Mouse (Mus musculus) heart, postnatal 10 days (tissue): ENCODE data around the gene Olfr1410. TPM values are rescaled to one million over a fixed set of nuclear protein-coding genes. Genes with fewer than 3 reads are reported as not detected.

Experiments used
- DNase-seq, 2 experiments: peaks; one replicate each; pipeline ENCODE4 v3.0.0; 2021
- intact Hi-C: fragments of 180-260 bp; cut with DNase I; formaldehyde crosslinking; loops from one replicate; pipeline ENCODE4 v1.15.1; 2025
- total RNA-seq, 2 experiments: library from RNA; stranded (reverse); gene quantifications; 2 replicates each; pipeline ENCODE4 v1.2.3; 2021

Olfr1410 gene
- total RNA-seq, 2 experiments from 2014 or later, result not detected

DNA sequence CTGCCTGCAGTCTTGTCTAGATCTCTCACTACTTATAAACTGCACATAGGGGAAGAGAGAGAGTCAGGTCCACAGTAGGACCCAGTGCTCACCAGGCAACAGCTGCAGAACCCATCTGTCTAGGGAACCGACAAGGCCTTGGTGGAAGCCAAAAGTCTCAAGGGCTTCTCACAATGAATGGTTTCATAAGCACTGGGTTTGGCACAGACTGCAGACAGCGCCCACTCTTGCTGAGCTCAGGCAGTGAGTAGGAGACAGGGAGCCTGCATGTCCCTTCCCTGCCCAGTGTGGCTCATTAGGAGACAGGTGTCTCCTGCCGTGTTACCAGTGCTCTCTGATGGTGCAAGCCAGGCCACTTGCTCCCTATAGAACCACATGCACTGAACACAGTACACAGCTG, 32.6 kb downstream of the Olfr1410 start:
- intact Hi-C loops, result no loop called here
- no peak for DNase-seq

DNA sequence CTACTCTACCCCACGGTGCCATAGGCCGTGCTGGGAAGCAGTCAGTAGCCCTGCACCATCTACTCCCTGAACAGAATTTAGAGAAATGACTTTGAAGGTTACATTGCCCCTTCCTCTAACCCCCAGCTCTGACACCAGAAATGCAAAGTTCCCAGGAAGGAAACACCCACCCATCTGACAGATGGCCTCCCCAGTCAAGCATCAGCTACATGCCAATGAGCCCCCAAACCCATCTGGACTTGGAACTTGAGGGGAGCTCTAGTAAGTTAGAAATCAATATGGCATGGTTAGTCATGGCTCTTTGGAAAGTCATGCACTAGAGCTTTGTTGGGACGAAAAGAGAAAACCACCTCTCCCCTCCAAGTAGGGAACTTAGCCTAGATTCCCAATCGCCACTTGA, 33.2 kb downstream of the Olfr1410 start:
- intact Hi-C loops, result no loop called here
- no peak for DNase-seq

DNA sequence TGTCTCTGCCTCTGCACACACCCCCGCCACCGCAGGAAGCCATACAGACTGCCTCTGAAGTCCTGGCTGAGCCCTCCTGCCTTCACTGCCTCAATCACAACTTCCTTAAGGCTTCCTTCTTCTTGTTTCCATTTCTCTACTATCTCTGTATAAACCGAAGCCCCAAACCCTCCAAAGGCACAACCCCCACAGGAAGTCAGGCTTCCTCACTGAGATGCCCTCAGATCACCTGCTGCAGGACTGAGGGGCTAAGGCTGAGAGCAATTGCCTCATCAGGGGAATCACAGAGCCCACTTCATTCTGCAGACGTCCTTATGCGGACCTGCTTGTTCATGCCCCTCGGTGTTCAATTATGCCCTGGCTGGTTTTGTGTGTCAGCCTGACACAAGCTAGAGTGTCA, 34.8 kb downstream of the Olfr1410 start:
- intact Hi-C loops, result no loop called here
- DNase-seq, result no peak

DNA sequence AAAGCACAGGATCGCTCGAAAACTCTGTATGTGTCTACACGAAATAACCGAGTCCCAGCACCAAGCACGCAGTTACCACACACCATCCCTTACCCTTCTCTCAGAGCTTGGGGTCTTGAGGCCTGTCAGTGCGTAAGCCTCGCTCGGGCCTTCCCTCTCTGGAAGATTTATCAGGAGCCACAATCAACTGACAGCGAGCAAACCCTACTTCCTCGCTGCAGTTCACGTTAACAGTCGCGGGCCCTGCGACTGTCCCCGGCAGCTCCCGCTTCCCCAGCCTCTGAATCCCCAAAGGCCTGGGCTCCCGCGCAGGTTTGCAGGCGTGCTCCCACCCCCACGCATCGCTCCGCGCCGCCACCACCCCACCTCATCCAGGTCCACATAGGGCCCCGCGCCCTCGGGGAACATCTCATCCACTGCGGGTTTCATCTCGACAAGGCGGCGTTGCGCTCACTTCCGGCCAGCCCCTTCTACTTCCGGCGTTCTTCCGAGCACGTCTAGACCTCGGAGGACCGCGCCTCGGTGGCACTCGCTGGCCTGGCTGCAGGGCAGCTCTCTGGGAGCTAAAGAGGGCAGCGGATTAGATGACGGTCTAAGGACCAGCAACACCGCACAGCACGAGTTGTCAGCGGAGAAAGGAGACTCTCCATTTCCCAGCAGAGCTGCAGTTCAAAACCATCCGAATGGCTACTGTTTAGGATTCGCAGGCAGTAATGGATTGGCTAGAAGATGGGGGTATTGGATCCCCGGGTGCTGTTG, 36.1 kb downstream of the Olfr1410 start, which contains the start of gene Cops9:
Cops9 (minus strand) TSS at position 472 of the 759 bp plus-strand sequence.
- intact Hi-C loops, result no loop called here
- peak; percentile 93 to 94 for DNase-seq

DNA sequence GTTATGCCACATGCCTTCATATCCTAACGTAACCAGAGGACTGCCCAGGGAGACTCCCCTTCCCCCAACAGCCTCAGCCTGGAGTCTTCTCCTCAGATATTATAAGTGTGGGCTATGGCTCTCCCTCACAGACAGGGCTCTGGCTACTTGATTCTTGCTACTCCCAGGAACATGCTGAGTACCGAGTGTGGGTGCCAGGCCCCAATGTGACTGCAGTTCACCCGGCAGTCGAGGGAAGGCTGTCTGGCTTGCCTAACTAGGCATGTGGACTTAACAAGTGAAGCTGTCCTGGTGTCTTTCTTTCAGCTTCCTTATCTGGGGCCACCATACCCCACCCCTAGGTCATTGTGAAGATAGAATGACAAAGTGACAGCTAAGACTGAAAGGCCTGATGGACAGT, 38.1 kb downstream of the Olfr1410 start:
- no peak for DNase-seq
- intact Hi-C loops, result no loop called here

DNA sequence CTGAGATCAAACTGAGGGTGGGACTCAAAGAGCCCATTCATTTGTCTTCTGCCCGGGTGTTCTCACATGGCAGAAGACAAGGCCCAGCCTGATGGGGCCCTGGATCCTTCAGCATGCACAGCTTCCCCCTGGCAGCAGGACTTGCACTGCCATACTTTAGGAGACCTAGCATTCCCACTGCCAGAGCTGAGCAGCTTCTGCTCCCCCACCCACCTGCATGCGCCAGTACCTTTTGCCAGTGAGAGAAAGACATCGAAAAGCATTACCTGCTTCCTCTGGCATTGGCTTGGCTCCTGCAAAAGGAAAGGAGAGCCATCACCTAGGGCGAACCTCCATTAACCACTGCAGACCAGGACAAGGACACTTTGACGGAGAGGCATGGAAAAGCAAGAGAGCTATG, 39.3 kb downstream of the Olfr1410 start:
- intact Hi-C loops, result loop anchor here (5.0 kb wide), 2 partner anchors 123 to 252 kb away; no protein-coding TSS in a partner anchor
- DNase-seq, result no peak

DNA sequence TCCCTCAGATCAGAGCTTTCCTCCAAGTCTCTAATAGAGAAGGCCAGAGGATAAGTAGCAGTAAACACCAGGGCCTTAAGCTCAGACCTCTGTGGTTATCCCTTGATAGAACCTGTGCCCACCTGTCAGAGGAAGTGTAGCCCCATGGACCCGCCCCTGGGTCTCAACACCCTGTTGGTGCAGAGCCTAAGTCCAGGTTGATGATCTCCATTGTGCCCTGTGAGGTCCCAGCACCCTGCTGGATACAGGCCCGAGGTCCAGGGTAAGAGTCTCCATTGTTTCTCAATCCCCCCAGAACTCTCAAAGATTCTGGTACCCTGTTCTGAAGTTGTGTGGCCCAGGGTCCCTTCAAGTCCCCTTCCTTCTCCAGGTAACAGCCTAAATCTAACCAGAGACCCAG, 40.5 kb downstream of the Olfr1410 start:
- intact Hi-C loops, result loop anchor here (2.0 to 5.0 kb wide), 3 partner anchors 31 to 251 kb away; no protein-coding TSS in a partner anchor

DNA sequence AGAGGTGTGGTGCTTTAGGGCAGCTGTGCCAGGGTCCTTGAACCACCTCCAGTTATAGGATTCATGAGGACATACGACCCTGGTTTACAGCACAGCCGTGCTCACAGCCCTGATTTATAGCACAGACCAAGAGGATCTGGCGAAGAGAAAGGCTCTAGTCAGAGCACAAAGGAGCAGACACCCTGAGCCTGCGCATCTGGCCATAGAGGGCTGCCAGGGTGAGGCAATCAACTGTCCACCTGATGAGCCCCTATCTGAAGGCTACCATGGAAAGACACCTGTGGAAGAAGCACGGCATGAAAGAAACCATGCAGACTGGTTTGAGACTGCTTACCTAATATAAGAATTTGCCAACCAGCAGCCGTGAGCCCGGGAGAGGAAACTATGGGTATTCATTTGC, 41.0 kb downstream of the Olfr1410 start:
- no peak for DNase-seq
- intact Hi-C loops, result loop anchor here (2.0 to 5.0 kb wide), 3 partner anchors 32 to 251 kb away; no protein-coding TSS in a partner anchor

More for the DNA sequence above, 40.5 kb downstream of the Olfr1410 start:
- DNase-seq, result no peak

DNA sequence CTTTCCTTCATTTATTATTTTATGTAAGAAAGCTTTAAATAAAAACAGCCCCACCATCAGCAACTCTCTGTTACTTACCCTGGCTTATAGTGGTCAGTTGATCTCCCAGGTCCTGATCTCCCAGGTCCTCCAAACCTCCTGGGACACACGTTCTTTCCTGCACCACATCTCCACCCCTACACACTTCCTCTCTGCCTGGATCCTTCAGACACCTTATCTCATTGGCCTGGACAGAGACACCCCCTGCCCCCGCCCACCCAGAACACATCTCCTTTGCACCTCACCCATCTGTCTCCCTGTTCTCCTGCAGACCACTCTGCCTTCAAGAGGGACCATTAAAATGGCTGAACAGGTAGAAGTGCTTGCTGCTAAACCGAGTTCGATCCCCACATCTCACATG, 41.4 kb downstream of the Olfr1410 start:
- intact Hi-C loops, result loop anchor here (2.0 to 5.0 kb wide), 3 partner anchors 32 to 250 kb away; no protein-coding TSS in a partner anchor
- no peak for DNase-seq

DNA sequence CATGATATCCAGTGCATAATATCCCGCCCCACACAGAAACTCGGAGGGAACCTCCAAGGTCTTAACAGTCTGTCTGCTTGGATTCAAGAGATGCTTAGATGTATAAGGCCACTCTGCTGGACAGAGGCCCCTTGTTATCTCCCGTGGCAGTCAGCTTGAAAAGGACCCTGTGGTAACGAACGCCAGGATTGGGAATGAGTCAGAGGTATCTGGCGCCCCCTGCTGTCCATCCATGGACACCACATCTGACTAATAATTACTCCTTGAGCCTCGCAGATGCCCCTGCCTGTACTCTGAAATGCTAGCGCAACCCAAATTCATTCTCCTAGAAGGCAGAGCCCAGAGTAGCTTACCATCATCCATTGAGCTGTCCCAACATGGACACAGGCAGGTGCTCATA, 42.2 kb downstream of the Olfr1410 start:
- peak; percentile 63 to 83 for DNase-seq
- intact Hi-C loops, result loop anchor here (2.0 to 5.0 kb wide), 3 partner anchors 33 to 250 kb away; no protein-coding TSS in a partner anchor

DNA sequence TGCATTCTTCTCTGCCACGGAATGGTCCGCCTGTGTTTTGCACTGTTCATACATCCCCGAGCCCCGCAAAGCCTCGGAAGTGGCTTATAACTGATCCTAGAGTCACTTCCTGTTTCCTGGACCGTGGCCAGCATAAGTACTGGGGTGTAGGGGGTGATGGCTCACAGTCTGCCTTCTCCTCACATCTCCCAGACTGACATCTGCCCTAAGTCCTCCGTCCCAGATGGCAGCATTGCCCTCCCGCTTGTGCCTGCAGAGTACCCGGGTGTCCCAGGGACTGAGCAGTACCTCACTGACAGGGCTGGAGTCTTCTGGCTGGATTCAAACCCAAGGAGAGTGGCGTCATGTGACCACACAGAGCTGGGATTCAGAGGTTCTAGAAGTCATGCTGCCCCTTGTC, 42.6 kb downstream of the Olfr1410 start:
- no peak for DNase-seq
- intact Hi-C loops, result loop anchor here (5.0 kb wide), 2 partner anchors 126 to 249 kb away; no protein-coding TSS in a partner anchor

DNA sequence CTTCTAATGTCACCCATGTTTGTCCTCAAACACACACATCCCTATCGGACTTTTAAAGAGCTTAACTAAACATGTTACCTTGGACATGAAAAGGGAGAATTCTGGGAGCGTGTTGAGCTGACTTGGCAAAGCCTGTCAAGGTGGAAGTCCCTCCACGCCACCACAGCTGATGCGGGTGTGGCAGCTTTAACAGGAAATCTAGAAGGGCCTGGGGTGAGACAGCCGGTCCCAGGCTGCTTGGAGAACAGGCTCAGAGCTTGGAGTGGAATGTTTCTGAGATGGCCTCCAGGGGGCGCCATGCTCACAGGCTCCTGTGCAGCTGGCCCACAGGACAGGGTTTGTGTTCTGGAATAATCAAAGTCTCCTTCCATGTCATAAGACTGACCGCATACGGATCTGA, 43.1 kb downstream of the Olfr1410 start, which contains the start of gene Otos:
Otos (minus strand) TSS at position 169 of the 400 bp plus-strand sequence.
- intact Hi-C loops, result loop anchor here (1.0 to 5.0 kb wide), 3 partner anchors 126 to 249 kb away; no protein-coding TSS in a partner anchor
- peak; percentile 69 to 82 for DNase-seq

DNA sequence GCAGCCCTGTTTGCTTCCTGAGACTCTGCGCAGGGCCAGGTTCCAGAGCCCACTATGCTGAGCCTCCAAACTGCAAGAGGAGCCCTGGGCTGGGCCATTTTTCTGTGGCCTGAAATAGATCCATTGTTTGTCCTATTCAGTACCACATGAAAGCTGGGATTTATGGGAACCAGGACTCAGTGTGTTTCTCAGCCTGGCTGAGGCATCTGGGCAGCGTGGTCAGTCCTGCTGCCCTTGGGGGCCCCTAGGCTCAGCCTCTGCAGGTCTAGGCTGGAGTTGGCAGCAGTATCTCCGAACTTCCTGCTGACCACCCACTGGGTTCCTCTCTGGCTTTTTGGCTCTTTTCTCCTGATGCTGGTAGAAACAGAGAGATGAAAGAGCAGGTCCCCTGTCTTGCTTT, 45.9 kb downstream of the Olfr1410 start:
- intact Hi-C loops, result no loop called here
- no peak for DNase-seq

DNA sequence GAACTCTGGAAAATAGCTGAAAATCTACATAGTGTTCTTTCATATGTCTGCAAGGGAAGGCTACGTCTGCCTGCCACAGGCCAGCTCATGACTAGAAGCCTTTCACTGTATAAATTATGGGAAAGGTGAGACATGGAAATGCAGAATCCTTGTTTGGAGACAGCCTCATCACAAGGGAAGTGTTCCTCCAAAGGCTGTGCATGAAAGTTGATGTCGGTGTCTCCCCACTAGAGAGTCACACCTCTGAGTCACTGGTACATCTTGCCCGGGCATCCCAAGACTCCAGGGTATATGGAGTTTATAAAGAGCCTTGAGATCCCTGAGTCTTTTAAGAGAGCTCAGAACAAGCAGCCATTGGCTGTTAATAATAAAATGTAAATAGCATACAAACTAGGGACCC, 47.6 kb downstream of the Olfr1410 start:
- no peak for DNase-seq
- intact Hi-C loops, result no loop called here

DNA sequence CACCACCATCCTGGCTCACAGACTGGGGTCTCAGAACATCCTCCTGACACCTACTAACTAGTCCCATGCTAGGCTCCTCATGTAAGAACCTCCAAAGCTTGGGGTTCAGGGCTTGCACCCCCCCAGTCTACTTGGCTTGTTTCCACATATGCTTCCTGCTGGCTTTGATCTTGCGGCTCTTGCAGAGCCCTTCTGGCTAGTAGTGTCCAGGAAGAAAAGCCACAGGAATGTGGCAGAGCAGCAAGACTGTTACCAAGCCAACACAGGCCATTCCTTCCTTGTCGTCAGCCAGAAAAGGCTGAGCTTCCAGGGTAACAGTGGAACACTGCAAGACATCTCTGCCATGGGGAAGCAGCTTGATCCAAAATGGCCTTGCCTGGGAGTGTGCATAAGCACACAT, 49.1 kb downstream of the Olfr1410 start:
- DNase-seq, result no peak
- intact Hi-C loops, result no loop called here

DNA sequence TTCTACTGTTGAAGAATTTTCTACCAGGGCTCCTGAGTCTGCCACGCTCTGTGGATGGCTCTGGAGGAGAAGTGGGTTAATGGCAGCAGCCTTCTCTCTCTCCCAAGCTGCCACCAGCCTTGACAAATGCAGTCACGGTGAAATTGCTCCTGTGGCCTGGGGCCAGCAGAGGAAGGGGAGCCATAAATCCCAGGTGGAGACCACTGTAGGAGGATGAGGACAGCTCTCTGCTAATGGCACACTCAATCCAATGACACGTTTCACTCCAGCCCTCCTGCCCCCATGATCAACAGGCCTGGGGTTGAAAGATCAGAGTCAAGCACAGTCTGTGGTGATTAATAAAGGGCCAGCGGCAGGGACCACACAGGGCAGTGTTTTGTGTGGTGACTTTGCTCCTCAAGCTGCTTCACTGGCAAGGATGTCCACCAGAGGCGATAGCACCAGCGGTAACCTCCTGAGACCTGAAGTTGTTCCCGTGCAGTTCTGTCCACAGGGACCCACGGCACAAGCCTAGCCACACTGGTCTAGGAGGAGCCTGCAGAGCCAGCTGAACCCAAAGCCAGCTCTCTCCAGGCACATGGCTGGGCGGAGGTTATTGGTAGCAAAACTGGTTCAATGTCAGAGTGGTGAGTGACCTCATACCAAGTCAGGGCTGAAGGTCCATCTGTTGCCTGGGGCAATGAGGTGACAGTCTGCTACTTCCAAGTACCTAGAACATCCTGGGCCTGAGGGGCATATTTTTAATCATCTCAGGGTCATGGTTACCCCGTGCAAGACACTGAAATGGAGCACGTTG, 51.6 kb downstream of the Olfr1410 start:
- intact Hi-C loops, result no loop called here
- no peak for DNase-seq

DNA sequence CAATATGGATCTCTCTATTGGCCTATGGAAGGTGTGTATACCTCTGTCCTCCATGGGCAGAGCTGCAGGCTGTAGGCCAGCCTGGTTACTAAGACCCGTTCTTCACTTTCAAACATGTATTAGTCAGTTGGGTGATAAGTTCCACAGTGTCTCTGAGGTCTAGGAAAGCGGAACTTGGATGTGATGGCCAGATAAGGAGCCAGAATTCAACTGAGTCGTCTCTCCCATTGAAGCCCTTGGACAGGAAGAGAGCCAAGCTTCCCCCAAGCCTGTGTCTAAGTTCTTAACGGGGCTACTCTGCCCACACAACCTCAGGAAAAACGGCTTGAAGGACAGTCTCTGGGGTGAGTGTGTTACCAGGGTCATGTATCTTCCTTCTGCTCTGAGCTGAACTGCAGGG, 53.8 kb downstream of the Olfr1410 start:
- no peak for DNase-seq
- intact Hi-C loops, result no loop called here
